Mouse (Mus musculus) thymus, postnatal 14 days (tissue): ENCODE results near the gene Tmem39b.
"Not testable (repeated sequence)": the region's sequence is repeated elsewhere in the genome, so short reads cannot be mapped to it uniquely, and the experiment has no call there.

Experiments used
- DNase-seq: peaks from one replicate; pipeline ENCODE4 v3.0.0; 2021

The Tmem39b gene

DNA sequence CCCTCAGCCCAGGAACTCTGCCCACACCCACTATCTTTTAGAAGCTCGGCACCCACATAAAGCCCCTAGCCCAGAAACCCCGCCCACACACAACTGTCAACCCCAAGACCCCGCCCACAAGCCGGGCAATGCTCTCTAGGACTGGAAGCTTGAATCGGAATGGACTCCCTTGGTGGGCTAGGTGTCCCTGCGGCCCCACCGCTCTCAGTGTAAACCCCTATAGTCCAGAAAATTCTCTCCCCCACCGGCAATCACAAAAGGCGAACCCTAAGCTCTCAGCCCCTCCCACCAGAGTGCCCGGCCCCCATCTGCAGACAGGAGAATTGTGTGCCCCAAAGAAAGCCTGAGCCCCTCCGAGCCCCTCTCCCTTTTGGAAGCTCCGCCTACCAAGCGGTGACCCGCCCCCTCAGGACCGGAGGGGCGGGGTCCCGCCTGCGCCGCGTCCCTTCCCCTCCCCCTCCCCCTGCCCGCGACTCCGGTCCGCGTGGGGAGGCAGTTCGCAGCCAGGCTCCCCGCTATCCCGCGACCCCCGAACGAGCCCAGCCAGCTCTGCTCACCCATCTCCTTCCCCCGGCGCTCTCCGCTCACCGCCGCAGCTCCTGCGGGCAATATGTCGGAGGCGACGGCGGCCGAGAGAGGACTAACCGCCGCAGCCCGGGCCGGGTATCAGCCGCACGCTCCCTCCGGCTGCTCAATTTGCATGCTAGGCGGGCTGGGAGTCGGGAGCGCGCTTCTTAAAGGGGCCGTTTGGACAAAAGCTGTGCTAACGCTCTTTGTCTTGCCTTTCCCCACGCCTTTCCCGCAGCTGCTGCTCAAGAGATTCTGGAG lies at the start of gene Tmem39b:
Tmem39b (minus strand) TSS at position 681 of the 828 bp plus-strand sequence.
- peak; percentile 91 for DNase-seq

DNA sequence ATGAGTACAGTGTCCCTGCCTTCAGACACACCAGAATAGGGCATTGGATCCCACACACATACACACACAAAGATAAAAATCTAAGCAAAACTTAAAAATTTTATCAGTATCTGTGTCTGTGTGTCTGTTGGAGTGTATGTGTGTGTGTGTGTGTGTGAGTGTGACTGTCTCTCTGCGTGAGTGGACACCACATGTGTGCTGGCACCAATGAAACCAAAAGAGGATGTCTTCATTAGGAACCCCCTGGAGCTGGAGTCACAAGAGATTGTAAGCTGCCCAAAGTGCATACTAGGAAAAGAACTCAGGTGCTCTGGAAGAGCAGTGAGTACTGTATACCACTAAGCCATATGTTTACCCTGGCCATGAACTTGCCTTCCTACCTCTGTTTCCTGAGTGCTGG lies 49.5 kb upstream of the Tmem39b start:
- no peak for DNase-seq

DNA sequence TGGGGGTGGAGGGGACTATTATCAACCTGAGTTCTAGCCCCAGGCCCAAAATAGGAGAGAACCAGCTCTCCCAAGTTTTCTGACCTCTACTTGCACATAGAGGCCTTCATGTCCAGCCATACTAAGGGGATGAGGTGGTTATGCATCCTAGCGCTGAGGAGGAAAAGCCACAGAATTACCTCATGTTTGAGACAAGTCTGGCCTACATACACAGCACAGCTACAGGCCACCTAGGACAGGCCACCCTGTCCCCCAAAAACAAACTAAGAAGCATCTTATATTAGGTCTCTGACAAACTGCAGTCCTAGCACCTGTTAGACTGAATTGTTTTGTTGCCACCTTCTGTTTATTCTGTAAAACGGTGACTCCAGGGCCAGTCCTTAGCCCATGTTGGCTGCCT lies 46.9 kb upstream of the Tmem39b start:
- no peak for DNase-seq

DNA sequence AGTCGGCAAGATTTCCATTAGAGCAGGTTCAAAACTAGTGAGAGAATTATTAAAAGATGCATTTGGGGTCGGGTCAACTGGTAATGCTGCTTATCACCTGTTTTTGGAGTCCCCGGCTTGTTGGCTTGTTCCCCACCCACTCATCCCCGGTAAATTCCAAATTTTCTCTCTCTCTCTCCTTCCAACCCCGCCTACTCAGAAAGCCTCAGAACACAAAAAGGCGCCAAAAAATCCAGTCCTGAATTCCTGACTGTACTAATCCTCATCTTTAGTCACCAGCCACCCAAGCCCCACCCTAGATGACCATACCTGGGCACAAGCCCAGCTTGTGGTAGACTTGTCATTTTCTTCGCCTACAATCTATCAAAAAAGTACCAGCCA lies 46.4 kb upstream of the Tmem39b start:
- peak; percentile 21 for DNase-seq

DNA sequence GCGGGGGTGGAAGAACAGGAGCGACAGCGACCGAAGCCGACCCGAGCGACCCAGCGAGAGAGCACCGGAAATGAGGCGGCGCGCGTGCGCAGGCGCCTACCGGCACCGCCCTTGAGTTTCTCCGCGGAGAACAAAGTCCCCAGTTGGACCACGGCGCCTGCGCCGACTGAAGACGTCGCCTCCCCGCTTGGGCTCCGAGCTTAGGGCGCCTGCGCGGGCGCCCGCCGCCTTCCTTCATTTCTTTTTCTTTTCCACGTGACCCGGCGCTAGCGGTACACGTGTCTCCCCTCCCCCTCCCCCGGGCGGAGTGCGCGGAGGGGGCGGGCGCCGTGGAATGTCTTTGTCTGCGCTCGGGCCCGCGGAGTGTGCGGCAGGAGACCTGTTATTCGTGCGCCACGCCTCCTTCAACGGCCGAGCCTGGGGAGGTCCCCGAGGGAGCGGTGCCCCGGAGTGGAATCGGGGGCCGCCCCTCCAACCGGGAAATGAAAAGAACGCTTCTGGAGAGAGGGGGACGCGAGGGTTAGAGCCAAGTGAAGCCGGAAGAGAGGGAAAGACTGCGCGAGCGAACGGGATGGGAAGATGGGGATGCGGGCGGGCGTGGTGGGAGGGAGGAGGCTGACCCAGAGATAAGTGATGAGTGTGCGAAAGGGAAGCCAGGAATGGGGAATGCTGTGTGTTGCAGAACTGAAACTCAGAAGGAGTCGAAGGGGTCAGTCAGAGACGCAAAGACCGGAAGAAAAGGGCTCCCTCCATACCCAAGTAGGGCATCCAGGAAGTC lies 45.8 kb upstream of the Tmem39b start, which contains the start of gene Khdrbs1:
Khdrbs1 (minus strand) TSS at position 72 of the 778 bp plus-strand sequence.
- peak; percentile 98 for DNase-seq

DNA sequence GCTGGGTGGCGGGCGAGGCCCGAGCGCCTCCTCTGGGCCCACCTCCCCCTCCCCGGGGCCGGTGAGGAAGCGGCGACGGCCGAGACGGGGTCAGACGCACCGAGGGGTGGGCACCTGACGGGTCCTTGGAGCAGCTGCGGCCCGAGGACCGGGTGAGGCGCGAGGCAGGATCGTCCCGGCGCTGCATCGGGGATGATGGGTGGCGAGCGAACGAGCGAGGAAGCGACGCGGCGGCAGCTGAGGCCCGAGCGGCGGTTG lies 45.3 kb upstream of the Tmem39b start:
- DNase-seq = no peak

DNA sequence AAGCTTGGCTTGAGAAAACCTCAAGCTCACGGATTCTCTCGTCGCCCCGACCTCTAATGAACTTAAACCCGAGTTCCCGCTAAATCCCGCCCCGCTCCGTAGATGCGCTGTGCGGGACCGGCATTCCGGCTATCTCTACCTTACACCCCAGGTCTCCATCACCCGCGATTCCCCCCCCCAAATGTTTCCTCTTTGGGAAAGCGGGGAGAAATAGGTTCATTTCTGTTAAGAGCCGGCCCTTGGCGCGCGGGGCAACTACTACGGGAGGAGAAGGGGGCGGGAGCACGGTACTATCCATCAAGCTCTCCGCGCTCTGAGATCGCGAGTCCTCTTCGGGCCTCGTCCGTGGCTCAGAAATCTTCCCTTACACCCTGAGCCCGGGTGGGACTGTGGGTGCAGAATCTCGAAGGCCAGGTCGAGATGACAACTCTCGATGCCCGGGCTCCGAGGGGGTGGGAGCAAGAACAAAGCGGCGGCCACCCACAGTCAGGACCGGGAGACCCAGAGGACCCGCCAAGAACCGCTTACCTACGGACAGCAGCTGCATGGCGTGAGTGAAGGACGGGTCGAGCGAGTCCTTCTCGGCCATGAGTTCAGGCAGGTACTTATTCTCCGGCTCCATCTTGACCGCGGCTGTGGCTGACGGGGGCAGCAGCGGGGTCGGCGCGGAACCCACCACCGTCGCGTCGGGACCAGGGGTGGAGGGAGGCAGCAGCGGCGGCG lies 44.8 kb upstream of the Tmem39b start:
- DNase-seq = peak; percentile 63

DNA sequence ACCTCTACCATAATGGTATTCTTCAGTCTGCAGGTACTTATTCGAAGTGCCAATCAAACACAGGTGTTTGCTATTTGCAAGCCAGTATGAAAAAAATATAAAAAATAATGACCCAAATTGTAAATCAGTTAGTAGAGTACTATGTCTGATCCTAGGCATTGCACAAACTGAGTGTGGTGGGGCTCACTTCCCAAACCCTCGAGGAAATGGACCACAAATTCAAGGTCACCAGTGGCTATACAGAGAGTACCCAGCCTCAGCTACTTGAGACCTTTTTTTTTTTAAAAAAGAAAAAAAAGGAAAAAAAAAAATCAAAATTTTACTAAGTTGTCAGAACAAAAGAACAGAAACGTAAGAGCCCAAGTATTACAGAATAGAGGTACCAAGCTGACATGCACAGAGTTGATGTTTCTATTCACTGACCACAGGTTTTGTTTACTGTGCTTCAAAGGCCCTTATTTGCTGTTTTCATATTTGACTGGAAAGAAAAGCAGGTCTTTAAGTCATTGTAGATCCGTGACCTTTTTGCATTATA lies 42.5 kb upstream of the Tmem39b start:
- DNase-seq = no peak

DNA sequence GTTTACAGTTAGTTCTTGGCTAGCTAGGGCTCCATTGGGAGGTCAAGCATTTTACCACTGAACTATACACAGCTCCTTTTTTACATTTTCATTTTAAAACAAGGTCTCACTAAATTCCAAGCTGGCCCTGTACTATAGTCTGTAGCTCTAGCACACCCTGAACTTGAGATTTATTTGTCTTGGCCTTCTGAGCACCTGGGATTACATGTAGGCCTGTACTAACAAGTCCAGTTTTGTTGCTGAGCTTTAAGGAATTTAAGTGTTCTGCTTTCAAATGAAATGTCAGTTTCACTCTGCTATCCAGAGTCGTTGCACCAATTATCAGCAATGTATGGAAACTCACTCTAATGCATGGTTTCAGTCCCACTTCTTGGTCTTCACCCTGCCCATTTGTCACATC lies 39.5 kb upstream of the Tmem39b start:
- DNase-seq = no peak

DNA sequence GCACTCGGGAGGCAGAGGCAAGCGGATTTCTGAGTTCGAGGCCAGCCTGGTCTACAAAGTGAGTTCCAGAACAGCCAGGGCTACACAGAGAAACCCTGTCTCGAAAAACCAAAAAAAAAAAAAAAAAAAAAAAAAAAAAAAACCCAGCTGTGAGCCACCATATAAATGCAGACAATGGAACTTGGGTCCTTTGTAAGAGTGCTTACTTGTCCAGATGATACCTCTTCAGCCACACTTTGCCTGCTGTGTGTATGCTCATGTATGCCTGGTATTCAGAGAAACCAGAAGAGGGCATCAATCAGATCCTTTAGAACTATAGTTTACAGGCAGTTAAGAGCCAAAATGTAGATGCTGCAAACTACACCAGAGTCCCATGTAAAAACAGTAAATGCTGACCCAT lies 38.8 kb upstream of the Tmem39b start:
- DNase-seq = not testable (repeated sequence)

DNA sequence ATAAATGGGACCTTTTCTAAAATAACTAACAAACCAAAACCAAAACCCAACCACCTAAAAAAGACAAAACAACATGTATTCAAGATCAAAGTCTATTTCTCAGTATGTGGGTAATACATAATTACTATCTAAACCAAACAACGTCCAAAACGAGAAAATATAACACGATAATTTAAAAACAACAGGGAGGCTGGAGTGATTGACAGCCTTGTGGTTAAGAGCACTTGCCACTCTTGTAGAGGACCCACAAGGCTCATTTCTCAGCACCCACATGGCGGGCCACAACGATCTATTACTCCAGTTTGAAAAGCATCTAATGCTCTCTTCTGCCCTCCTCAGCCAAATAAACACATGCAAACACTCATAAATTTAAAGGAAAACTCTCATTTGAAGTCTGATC lies 34.8 kb upstream of the Tmem39b start:
- DNase-seq = no peak

DNA sequence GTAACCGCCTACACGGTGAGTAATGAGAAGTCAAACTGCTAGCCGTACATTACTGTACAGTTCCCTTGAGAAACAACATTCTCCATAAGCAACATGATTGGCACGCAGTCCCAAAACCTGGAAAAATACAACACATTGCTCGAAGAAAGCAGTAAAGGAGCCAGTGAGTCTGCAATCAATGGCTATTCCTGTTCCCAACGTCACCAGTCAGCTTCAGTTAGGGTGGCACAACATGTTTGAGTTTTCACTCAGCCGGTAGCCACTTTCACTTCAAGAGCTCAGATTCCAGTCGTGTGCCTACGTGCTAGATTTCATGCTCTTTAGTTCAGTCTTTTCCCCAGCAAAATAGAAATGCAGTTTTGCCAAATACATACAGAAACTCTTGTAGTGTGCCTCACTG lies 19.7 kb upstream of the Tmem39b start:
- no peak for DNase-seq

DNA sequence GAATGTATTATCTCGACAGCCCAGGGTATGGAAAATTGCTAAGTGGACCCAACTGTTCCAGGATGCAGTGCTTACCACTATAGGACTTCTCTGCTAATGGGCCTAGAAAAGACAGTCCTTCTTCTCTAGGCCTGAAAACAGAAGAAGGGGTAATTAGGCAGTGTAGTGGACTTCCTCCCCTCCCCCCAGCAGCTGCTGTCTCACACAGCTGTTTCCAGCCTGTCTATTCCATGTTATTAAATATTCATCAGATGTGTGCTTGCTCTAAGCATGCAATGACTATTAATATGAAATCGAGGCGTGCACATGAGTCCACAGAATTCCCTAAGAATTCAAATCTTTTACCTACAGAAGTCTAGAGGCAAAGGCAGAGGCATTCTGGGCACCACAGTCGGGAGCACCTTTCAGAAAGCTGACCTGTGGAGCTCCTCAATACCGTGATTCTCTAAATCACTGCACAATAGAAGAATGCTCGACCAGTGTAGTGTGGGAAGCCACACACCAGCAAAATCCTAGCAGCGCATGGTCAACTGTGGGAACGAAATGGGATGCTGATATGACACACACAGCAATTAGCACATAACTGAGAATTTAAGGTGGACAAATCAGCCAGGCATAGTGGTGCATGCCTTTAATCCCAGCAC lies 13.0 kb upstream of the Tmem39b start:
- no peak for DNase-seq

DNA sequence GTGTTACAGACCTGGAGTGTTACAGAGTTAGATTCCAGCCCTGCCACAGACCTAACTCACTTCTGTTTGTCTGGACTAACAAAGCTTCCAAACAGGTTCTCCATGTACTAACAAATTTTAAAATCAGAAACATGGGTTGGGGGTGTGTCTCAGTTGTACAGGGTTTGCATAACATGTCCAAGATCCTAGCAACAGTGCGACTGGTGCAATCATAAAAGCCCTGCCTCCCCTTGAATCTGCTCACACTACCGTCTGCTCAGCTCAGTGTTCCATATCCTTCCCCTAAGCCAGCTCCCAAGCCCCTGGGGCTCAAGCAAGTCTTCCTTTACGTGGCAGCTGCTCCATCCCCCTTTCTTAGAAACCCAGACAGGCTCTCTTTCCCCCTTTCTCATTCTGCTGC lies 10.1 kb upstream of the Tmem39b start:
- DNase-seq = no peak

DNA sequence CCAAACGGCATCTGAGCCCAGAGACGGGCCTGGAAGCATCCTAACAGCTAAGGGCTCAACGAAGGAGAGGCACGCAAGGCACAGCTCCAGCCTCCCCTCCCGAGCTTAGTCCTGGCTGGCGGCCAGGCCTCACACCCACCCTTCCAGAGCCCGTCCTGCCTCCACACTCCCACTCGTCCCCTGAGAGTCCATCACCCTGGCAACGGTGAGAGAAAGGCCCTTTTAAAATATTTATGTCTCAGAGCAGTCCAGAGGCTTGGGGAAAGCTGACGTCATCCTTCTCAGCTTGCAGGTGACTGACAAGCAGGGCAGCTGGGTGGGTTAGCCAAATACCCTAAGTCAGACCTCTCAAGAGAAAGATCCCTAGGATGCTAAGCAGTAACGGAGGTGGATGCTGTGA lies 5.8 kb upstream of the Tmem39b start:
- no peak for DNase-seq

DNA sequence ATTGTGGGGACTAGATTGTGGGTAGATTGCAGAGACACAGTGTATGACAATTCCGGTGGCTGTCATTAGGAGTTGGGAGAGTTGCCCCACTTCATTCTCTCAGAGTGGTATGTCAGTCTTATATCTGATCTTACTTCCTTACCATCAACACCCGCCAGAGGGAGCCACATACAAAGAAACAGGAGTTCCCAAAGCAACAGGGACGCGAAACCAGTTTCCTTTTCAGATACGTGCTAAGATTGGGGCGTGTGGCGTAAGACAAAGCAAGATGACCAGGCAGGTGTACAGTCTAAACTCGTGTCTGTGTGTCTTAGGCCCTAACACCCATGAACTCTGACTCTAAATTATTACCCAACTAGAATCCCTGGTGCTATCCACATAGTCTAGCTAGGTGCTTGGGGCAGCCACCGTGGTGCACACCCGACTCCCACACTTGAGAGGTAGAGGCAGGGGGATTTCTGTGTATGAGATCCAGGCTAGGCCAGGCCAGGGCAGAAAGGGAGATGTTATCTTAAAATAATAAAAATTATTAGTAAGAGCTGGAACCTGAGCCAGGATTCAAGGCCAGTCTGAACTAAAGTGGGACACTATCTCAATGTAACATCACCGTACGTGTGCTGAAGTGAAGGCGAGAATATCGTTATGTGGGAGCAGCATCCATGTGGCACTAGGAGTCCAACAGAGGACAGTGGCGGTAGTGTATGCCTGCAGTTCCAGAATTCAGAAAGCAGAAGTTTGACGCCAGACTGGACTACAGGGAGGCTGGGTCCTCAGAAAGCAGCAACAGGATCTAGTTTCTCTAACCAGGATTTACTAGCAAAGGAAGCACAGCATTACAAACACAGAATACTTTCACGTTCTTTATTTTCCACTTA lies 5.1 kb upstream of the Tmem39b start:
- DNase-seq = peak; percentile 91

DNA sequence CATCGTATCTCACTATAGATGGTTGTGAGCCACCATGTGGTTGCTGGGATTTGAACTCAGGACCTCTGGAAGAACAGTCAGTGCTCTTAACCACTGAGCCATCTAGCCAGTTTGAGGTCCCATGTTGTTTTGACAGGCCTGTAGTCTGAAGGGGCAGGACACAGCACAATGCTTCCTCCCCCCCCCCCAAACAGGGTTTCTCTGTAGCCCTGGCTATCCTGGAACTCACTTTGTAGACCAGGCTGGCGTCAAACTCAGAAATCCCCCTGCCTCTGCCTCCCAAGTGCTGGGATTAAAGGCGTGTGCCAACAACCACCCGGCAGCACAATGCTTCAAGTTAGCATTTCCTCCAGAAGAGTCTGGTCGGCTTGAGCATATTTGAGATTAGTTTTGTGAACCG lies 4.0 kb upstream of the Tmem39b start:
- not testable (repeated sequence) for DNase-seq

DNA sequence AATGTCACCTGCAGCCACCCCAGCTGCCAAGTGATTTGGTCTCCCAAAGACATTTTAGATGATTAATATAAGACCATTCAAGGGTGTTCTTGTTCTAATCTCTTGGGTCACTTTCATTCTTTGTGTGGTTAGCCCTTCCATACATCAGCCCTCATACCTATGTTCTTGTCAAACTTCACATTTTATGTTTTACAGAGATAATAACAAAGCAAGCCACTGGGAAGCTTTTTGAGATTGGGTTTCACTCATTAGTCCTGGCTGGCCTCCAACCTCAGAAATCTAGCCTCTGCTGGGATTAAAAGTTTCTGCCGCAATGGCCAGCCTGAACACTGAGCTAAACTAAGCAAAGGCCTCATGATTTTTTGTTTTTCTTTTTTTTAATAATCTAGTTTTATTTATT lies 3.6 kb upstream of the Tmem39b start:
- DNase-seq = no peak

DNA sequence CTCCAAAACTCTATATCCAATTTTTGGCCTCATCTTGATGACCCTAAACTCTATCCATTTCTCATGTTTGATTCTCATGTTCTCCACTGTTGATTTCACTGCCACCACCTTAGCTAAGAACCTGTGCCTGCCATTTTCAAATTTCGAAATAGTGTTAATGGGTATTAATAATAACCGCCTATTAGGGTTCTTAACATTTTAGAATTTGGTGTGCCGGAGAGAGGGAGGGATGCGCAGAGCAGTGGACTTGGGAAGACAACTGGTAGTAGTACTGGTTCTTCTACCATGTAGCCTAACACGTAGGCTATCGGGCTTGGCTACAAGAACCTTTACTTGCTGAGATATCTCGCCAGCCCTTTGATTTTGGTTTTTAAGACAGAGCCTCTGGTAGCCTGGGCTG lies 553 bp upstream of the Tmem39b start:
- no peak for DNase-seq

DNA sequence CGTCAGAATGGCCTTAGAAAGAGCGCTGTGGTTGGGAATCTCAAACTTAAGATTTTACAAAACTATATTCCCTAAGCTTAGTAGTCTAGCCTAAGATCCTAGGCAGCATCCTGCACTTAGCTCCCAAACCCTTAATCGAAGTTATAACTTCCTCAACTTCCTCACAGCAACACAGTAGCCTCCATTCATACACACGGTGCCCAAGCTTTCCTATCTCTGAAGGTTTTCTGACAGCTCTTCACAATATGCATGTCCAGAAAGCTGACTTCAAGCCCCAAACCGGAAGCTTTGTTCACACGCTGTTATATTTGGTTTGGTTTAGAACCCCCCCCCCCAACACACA lies 852 bp downstream of the Tmem39b start:
- DNase-seq = no peak

DNA sequence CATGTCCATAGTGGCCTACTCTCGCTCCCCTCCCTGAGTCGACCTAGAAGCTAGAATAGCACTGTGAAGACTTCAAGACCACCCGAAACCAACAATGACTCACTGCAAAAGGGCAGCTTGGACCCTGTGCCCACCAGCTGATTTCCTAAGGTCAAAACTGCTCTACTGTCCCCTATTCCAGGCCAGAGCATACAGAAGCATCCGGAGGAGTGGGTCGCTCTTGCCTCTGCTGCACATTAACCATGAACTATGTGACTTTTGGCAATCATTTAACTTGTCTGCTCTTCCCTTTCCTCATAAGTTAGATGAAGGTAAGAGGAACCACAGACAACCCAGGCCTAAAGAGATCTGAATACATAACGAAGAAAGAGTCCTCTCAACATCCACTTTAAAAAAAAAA lies 12.1 kb downstream of the Tmem39b start:
- no peak for DNase-seq

DNA sequence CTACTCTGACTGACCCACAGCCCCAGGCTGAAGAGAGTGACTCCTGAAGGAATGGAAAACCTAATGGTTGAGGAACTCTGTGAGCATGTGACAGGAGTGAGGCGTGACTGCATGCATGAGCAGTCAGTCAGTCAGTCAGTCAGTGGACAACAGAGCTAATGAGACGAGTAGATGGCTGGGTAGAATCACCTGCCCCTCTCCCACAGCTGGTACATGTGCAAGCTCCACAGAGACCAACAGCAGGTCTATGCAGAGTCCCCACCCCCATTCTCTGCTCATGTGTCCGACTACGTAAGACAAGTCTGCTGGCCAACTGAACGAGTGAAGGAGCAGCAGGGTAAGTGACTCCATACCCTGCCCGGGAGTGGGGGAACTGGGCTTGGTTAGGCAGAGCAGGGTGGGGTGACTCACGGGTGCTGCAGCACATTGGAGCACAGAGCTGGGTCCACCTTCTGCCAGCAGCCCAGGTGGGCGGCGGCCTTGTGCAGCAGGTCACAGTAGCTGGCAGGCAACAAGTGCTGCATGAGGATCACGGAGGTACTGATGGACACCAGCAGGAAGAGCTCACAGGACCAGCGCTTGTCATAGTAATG lies 12.6 kb downstream of the Tmem39b start:
- no peak for DNase-seq
